Mouse (Mus musculus): ENCODE measurements at regions not wholly inside any gene's neighbourhood (a gene's known extent, or its start where the extent isn't known, plus 50 kb on each side); places are given as distances from the start of the nearest gene placed in this dataset.

DNA sequence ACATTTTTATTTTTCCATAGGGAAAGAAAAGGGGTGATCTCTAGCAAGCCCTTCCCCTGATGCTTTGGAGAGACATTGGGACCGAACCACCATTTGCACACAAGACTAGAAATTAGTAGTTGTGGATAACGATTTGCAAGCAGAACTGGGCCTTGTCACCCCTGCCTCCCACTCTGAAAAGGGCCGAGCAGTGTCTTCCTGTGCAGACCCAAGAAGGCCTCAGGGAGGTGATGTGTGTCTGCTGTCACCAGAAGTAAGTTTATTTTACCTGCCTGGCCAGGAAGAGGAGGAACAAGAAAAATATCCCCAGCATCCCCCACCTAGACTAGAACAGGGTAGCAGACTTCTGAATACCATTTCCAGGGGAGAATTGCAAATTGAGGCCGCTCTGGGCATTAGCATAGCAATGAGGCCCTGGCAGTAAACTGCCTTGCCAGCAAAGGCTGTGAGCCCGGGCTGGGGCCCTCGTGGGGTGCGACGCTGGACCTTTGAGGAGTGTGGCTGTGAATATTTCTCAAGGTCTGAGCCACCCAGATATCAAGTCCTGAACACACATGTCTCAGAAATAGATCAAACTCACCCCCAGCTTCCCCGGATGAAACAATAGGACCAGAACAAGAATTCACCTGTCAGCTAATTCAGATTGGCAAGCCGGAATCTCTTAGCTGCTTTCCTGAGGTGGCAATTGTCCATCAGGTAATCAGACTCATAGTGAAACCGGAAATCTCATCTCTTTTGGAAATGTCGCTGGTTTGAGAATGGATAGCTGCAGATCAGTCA lies 470.4 kb downstream of the Vrk1 start:
- no peak for DNase-seq (ENCODE audit: low spot score)

DNA sequence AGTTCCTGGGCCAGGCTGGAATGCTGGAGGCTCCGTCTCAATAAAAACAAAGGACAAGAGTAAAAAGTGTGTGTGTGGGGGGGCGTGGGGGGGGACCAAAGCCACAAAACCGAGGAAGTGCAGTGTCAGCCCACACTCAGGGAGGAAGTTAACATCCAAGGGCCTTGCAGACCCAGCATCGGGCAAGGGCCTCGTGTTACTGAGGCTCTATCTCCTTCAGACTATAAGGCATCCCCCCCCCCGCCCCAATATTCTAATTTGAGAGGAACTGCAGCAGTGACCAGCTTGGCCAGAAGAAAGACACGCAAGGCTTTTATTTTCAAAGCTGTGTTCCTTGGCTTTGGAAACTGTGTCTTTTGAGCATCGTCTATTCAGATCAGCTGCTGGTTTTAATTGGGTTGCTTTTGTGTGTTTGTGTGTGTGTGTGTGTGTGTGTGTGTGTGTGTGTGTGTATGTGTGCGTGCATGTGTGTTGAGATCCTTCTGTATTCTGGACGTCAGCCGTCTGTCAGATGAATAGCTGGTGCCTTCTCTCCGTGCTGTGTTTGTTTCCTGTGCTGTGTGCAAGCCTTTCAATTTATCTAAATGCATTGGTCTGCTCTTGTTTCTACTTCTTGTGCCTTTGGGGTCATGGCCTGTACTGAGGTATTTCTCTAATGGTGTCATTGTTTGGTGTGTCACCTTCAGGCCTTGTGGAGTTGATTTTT lies 491.7 kb downstream of the Vrk1 start:
- DNase-seq (ENCODE audit: low spot score): no peak

DNA sequence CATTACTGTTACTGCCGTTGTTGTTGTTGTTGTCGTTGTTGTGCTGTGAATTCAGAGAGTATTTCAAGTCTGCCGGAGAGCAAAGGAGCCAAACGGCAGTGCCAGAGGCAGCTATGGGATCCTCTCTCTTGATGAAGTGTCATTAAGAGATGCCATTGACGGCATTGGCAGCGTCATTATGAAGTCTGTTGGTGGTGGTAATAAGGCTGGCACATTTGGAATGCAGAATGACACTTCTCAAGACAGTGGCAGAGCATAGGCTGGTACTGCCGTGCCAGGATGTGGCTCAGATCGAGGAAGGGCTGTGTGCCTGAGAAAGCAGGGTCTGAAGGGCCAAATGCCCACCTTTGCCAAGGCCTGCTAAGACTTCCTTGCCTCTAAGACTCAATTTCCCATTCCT lies 494.3 kb downstream of the Vrk1 start:
- DNase-seq (ENCODE audit: low spot score): no peak

DNA sequence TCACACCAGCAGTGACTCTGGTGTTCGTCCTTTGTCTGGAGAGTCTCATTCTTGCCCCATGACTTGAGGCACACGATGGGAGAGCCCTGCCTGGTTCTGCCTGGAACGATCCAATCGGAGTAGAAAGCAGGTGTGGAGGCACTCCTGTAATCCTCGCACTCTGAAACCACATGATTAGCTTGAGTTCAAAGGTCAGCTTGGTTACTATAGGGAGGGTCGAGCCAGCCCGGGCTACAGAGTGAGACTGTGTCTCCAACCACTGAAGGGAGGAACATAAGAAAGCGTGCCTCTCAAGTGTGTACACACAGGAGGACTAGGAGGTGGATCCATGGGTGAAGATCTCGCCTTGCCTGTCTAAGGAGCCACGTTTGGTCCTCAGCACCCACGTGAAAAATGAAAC lies 504.0 kb downstream of the Vrk1 start:
- DNase-seq (ENCODE audit: low spot score): no peak

DNA sequence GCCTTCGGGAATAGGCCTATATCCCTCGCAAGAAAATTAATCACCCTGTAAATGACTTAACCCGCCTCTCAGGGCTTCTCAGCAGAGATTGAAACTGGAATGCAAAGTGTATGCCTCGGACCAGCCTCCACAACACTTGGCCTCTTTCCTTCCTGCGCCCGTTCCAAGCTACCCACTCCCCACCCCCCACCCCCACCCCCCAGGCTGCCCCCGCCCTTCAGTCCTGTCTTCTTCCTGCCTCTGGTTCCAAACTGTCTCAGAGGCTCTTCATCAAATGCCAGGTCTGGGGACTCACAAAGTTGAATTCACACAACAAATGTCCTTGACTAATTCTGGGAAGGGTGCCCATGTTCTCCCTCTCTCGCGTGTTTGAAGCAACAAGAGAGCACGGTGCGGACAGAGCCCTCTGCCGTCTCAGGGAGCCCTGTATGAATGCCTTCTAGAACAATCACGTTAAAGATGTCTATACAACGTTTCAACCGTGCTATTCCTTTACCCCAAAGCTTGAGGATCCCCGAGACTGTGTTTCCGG lies 505.3 kb downstream of the Vrk1 start:
- DNase-seq (ENCODE audit: low spot score): no peak

DNA sequence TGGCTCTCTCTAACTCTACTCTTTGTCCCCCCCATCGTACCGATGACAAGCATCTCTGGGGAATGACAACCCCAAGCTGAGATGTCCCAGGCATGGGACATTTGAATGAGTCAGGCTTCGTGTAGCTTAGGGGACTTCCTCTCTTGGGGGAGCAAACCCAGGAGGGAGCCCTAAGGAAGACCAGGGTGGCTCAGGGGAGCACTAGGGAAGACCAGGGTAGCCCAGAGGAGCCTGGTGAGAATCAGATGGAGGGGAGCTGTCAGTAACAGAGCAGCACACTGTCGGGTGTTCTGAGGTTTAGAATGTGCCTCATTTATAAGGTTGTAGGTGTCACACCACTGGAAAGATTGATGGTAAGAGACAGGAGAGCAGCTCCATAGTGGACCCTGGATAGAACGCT lies 509.1 kb downstream of the Vrk1 start:
- DNase-seq (ENCODE audit: low spot score): no peak

DNA sequence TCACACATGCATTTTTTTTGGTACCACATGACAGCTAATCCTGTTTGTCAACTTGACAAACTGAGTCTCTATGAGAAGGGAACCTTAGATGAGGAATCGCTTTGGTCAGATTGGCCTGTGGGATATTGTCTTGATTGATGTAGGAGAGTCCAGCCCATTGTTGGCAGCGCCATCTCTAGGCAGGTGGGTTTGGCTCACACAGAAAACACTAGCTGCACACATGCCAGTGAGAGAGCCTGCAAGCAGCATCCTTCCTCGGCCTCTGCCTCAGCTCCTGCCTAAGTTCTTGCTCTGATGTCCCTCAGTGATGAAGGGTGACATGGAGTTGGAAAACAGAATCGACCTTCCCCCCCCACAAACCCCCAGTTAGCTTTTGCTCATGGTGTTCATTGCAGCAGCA lies 514.4 kb downstream of the Vrk1 start:
- DNase-seq (ENCODE audit: low spot score): no peak

DNA sequence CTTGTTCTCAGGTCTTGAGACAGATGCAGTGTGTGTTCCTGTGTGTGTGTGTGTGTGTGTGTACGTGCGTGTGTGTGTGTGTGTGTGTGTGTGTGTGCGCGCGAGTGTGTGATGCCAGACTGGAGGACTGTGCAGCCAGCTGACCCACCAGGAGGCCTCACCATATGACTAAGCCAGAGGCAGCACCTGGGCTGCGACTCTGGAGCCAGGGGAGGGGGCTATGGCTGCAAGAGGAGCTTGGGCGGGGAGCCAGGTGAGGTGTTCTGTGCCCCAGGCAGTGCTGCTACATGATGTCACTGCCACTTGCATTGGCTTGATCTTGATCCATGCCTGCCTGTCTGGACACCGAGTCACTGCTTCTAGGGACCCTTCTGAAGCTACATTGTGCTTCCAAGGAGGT lies 517.1 kb downstream of the Vrk1 start:
- no peak for DNase-seq (ENCODE audit: low spot score)

DNA sequence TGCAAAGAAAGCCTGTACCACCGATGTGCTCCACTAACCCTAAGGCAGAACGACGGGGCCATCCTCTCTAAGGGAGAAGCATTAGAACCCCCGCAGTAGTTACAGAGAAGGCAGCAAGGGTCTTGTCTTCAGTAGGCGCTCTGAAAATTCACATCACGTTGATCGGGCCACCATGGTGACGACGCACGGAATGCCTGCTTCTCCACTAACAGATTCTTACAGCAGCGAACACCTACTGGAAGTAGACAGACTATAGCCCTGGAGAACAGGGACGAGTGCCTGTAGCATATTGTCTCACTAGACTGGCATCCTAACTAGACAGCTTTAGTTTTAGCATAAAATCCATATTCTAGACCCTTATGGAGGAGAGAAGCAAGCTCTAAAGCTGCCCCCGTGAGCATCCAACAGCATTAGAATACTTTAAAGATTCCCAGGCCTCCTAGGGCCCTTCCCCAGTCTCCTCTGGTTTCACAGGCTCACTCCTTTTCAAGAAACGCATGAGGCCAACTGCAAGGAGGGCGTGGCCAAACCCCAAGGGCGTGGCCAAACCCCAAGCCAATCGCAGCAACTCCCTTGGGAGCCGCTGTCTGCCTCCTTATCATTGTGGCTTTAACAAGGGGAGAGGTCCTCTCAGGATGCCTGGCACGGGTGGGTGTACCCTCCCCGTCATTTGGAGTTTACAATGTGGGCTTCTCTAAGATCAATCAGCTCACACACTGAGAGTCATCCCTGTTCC lies 517.8 kb downstream of the Vrk1 start:
- no peak for DNase-seq (ENCODE audit: low spot score)

DNA sequence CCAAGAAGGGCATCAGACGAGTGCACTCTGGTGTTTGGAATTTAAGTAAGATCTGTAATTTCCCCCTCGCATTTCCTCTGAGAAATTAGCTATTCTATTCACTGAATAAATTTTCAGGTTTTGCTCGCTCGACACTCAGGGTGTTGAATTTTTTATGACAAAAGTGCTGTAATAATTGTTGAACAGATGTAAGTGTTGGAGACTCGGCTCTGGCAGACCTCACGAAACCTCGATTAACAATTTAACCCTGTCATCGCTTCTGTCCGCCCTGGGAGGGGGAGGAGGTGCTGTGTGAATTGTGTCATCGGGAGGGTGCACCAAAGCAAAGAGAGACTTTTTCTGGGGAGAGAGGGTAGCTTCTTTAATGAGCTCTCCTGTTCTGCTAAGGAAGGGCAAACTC lies 518.5 kb downstream of the Vrk1 start:
- DNase-seq (ENCODE audit: low spot score): no peak

DNA sequence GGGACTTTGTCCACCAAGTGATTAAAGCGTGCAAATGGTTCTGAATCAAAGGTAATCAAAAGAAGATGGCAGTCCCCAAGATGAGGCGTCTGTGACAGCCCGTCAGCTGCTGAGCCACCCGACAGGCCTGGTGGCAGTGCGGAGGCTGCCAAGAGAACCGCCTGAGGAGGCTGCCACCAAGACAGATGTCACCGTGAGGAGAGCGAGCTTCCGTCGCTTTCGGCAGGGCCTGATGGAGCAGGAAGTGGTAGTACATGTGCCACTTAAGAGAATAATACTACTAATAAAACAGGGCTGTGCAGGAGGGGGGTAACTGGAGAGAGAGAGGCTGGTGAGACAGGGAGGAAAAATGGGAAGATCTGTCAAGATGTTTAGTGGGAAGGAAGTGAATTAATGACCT lies 519.1 kb downstream of the Vrk1 start:
- no peak for DNase-seq (ENCODE audit: low spot score)

DNA sequence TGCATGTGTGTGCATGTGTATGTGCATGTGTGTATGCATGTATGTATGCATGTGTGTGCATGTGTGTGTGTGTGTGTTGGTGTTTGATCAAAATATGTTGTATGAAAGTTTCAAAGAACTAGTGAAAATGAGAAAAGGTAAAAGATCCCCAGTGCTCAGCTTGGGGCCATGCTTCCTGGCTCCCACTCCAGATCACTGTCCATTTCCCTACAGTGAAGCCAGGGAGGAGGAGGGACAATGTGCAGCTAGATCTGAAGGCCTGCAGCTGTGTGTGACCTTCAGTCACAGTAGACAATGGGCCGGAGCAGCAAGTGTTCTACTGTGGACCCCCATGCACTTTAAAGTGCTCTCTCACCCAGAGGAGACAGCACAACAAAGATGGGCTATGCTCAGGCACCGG lies 525.1 kb downstream of the Vrk1 start:
- DNase-seq (ENCODE audit: low spot score): no peak

DNA sequence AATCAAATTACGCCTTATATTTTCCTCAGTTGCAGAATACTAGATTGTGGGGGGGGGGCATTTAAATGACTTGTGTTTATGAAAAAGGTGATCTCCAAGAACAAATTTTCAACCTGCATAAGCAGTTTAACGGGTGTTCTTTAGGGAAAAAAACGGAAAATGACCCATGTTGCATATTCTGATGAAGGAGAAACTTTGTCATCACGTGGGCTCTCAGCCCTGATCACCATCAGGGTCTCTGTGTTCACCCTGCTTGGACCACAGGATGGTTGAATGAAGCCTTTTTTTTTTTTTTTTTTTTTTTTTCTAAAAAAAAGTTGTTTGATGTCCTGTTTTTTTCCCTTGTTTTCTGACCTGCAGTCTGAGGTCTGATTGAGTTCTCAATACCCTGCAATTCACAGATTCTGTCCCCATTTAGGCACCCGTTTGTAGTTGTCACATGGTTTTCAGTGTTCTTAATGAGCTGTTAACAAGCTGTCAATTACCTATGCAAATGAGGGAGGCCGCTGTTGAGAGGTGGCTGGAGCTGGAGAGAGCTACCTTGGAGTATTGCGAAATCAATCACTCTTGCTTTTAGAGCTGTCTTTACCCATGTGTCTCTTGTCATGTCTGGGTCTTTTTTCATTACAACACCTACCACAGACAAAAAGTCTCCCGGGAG lies 525.7 kb downstream of the Vrk1 start:
- DNase-seq (ENCODE audit: low spot score): no peak

DNA sequence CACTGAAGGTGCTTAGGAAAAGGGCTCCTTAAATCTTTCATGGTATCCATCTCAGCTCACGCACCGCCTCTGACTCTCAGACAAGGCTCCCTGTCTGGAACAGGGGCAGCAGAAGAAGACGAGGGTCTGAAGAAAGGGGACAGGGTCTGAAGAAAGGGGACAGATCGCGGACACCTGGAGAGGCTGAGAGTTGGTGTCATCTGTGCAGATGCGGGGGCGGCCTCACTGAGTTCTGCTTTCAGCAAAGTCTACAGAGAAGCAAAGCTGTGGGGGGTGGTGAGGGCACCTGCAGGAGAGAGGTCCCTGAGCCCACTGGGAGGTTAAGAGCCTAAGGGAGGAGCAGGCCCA lies 526.2 kb downstream of the Vrk1 start:
- DNase-seq (ENCODE audit: low spot score): no peak

DNA sequence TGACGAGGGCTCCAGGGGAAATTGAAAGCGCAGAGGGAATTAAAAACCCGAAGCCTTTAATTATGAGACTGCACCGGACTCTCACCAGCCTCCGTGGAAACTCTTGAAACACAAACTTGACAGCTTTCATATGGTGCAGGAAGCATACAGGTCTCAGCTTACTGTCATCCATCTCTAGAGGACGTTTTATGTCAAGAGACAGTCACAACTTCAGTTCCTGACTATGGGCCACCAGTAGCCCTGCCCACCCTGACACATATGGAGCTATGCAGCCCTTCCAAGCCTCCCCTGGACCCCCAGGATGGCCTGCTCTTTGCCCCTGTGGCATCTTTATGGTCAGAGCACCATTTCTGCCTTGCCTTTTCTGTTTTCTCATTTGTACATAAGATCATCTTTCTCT lies 530.0 kb downstream of the Vrk1 start:
- no peak for DNase-seq (ENCODE audit: low spot score)

DNA sequence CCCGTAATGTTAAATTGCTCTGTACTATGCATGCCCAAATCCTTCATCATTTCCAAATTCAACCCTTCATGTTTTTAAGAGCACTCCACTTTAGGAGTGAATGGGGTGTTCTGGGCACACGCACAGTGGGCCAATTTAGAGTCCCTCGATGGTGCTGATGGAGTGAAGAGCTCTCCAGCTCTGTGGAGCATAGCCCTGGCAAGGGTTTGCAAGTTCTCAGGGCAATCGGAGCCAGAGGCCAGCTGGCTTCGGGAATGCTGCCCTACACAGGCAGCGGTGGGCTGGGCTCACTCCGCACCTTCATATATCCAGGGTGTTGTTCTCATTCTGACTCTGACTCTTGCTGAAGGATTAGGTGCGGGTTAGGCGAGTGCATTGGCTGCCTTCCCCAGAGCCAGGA lies 549.5 kb downstream of the Vrk1 start:
- no peak for DNase-seq (ENCODE audit: low spot score)

DNA sequence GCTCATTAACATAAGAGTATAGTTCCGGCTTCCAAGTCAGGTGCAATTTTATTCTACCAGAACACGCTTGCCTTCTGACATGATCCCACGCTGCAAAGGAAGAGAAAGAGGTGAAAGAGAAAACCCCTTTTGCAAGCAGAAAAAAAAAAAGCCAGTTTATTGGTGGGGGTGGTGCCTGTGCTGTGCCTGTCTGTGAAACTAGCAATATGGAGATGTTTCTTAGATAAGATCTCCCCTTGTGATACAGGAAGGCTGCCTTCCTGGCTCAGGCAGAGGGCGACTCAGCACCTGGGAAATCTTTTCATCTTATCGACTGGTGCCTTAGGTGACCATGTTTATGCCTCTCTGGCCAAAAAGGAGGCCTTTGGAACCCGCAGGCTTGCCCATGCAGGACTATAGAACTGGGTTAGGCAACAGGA lies 555.2 kb downstream of the Vrk1 start:
- DNase-seq (ENCODE audit: low spot score): no peak

DNA sequence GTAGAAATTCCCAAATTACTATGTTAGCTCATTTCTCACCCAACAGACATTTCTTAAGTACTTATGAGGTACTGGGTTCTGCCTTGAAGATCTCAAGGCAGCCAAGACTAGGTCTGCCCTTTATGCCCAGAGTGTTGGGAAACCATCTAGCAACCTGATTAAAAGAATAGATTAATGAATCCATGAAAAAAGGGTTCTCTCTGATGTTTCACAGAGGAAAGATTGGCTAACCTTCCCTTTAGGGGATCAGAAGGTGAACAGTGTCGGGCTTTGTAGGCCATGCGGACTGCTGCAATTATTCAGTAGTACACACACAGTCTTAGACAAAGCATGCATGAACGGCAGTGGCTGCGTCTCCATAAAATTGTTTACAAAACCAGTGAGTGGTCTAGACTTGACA lies 556.3 kb downstream of the Vrk1 start:
- DNase-seq (ENCODE audit: low spot score): no peak

DNA sequence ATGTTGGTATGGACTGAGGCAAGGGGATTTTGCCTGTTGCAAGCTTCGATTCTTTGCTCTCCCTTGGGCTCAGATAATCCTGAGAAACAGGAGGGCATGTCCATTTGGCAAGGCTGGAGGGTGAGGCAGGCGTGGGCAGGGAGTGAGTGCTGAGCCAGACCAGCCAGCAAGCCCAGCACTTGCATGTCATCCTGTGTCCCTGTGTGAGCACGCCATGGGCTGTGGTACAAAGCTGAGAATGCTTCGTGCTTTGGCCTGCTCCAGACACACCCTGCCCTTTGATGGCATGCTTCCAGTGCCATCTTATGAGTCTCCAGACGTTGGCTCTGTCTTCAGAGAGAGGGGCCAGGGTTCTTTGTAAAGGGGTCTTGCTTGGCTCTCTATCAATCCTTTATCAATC lies 557.1 kb downstream of the Vrk1 start:
- no peak for DNase-seq (ENCODE audit: low spot score)

DNA sequence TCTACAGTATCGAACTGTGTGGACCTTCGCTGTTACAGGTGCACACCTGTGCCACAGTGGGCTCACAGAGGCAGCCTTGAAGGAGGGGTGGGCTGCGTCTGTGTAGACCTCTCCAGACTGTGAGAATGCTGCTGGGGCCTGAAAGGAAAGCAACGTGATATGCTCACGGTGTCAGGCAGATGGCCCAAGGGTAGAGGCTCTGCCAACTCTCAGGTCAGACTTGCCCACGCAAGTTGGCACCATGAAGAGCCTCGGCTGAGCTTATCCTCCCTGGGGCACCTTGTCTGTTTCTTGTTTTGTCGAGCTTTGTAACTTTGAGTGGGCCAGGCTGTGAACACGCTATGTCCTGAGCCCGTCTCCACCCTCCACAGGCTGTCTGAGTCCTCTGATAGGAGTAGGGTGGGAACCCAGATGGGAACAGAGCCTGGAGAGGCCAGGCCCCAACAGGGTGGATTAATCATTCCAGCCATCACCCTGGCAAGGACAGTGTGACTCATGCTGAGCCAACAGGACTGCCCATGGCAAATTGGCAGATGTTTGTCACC lies 558.6 kb downstream of the Vrk1 start:
- no peak for DNase-seq (ENCODE audit: low spot score)

DNA sequence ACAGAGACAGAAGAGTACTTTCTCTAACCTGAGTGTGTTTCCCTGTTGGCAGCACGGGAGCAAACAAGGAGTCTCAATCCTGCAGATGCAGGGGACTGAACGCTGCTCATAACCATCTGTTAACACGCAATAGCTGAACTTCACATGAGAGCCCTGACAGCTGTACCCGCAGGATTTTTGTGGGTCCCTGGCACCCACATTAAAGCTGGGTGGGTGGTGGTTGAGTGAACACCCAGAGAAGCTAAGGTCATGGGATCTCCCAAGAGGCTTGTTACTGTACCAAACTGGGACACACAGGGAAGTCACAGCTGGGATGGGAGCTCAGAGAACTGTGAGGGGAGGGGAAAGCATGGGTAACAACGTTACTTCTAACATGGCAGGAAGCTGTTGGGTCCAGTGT lies 562.9 kb downstream of the Vrk1 start:
- no peak for DNase-seq (ENCODE audit: low spot score)

DNA sequence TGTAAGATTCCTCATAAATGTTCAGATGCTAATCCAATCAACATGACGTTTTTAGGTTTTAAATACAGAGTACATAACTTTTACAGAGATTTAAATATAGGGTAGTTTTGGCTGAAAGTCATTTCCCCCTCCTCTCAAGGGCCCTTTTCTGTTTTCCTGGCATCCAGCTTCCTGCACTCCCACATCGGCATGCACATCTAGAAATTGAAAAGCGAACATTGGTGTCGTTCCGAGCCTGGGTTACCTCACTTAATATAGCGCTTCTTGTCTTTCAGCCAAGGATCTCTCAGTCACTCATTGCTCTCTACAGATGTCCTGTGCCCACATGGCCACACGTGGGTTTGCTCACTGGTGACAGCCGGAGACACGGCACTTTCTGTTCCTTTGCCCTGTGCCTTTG lies 572.7 kb downstream of the Vrk1 start:
- no peak for DNase-seq (ENCODE audit: low spot score)
